Mouse (Mus musculus): ENCODE data around the gene Polq.

Gene Polq

GRCm38 (mm10) chr16:37011061-37011921 lies at the start of gene Polq:
TSS of gene Polq (plus strand) at chr16:37011786.
- WGBS: under 1% methylated on average over 30 of the region's 30 CpGs

GRCm38 (mm10) chr16:36963415-36963814 lies 48.2 kb upstream of the Polq start:
- 68% methylated on average over 4 of the region's 4 CpGs for WGBS

GRCm38 (mm10) chr16:36979127-36979526 lies 32.5 kb upstream of the Polq start:
- 81% methylated on average over 2 of the region's 2 CpGs for WGBS

- WGBS: 74% methylated on average over 1 of the region's 1 CpGs
Observed at GRCm38 (mm10) chr16:36983796-36984195, 27.8 kb upstream of the Polq start.

- 74% methylated on average over 5 of the region's 5 CpGs for WGBS
Observed at GRCm38 (mm10) chr16:36985636-36986042, 25.9 kb upstream of the Polq start.

GRCm38 (mm10) chr16:36987399-36987798 lies 24.2 kb upstream of the Polq start:
- 68% methylated on average over 2 of the region's 2 CpGs for WGBS

GRCm38 (mm10) chr16:36989493-36989892 lies 22.1 kb upstream of the Polq start:
- WGBS: 67% methylated on average over 8 of the region's 8 CpGs

- 78% methylated on average over 18 of the region's 18 CpGs for WGBS
Observed at GRCm38 (mm10) chr16:36989999-36990625, 21.5 kb upstream of the Polq start, which contains the start of gene Fbxo40. TSS of gene Fbxo40 (minus strand) at chr16:36990467.

GRCm38 (mm10) chr16:36997650-36998049 lies 13.9 kb upstream of the Polq start:
- 64% methylated on average over 6 of the region's 6 CpGs for WGBS

- WGBS: 75% methylated on average over 9 of the region's 9 CpGs
Observed at GRCm38 (mm10) chr16:36999366-36999972, 12.1 kb upstream of the Polq start.

GRCm38 (mm10) chr16:37009262-37009661 lies 2.3 kb upstream of the Polq start:
- 80% methylated on average over 6 of the region's 6 CpGs for WGBS

GRCm38 (mm10) chr16:37010370-37010769 lies 1.2 kb upstream of the Polq start:
- 34% methylated on average over 4 of the region's 4 CpGs for WGBS

- WGBS: under 1% methylated on average over 26 of the region's 26 CpGs
Observed at GRCm38 (mm10) chr16:37011922-37012289, 320 bp downstream of the Polq start.

- WGBS: 57% methylated on average over 5 of the region's 5 CpGs
Observed at GRCm38 (mm10) chr16:37012336-37012735, 750 bp downstream of the Polq start.

- WGBS: 62% methylated on average over 3 of the region's 3 CpGs
Observed at GRCm38 (mm10) chr16:37027581-37027980, 16.0 kb downstream of the Polq start.

- WGBS: 72% methylated on average over 3 of the region's 3 CpGs
Observed at GRCm38 (mm10) chr16:37031996-37032395, 20.4 kb downstream of the Polq start.

- WGBS: 95% methylated on average over 8 of the region's 8 CpGs
Observed at GRCm38 (mm10) chr16:37034751-37035150, 23.2 kb downstream of the Polq start.

GRCm38 (mm10) chr16:37059631-37060030 lies 48.0 kb downstream of the Polq start:
- 56% methylated on average over 3 of the region's 3 CpGs for WGBS

- 81% methylated on average over 4 of the region's 4 CpGs for WGBS
Observed at GRCm38 (mm10) chr16:37061261-37061660, 49.7 kb downstream of the Polq start.

- 85% methylated on average over 5 of the region's 5 CpGs for WGBS
Observed at GRCm38 (mm10) chr16:37072354-37072753, 60.8 kb downstream of the Polq start.

- 49% methylated on average over 1 of the region's 1 CpGs for WGBS
Observed at GRCm38 (mm10) chr16:37089648-37090047, 78.1 kb downstream of the Polq start.

- WGBS: 72% methylated on average over 4 of the region's 4 CpGs
Observed at GRCm38 (mm10) chr16:37094169-37094833, 82.7 kb downstream of the Polq start.

Measured in cerebral cortex, adult 2 months (tissue).